Mouse (Mus musculus): ENCODE results near the gene Gle1. TPM values are rescaled to one million over a fixed set of nuclear protein-coding genes. Genes with fewer than 3 reads are reported as not detected.

Gle1 gene
- polyA plus RNA-seq, 1 experiment from 2014 or later, result 82.5 TPM

- H3K4me1 ChIP-seq, result no peaks in the 10 kb centered on the region
- H3K27ac ChIP-seq, result no peak overlapping the region
- H3K4me2 ChIP-seq, result no peak overlapping the region
- H3K36me3 ChIP-seq (ENCODE audit: poor library complexity, severe bottlenecking), result peaks cover 87% of the 10 kb centered on the region
- H3K4me3 ChIP-seq, result no peak overlapping the region
- H3K27me3 ChIP-seq, result no peaks in the 10 kb centered on the region
- no peak for ATAC-seq
- no peaks in the 10 kb centered on the region for H3K9me3 ChIP-seq (replicated peaks)
- 91% methylated on average over 11 of the region's 11 CpGs for WGBS
- no peak overlapping the region for H3K9ac ChIP-seq
Measured at GRCm38 (mm10) chr2:29917621-29918020, 17.6 kb upstream of the Gle1 start.

- no peak overlapping the region for H3K9ac ChIP-seq
- no peak overlapping the region for H3K27ac ChIP-seq
- WGBS, result 77% methylated on average over 11 of the region's 11 CpGs
- H3K27me3 ChIP-seq, result no peaks in the 10 kb centered on the region
- ATAC-seq, result no peak
- no peak overlapping the region for H3K4me2 ChIP-seq
- no peaks in the 10 kb centered on the region for H3K4me1 ChIP-seq
- peaks cover 90% of the 10 kb centered on the region for H3K36me3 ChIP-seq (ENCODE audit: poor library complexity, severe bottlenecking)
- no peaks in the 10 kb centered on the region for H3K9me3 ChIP-seq (replicated peaks)
- no peak overlapping the region for H3K4me3 ChIP-seq
Measured at GRCm38 (mm10) chr2:29922011-29922410, 13.2 kb upstream of the Gle1 start.

DNA sequence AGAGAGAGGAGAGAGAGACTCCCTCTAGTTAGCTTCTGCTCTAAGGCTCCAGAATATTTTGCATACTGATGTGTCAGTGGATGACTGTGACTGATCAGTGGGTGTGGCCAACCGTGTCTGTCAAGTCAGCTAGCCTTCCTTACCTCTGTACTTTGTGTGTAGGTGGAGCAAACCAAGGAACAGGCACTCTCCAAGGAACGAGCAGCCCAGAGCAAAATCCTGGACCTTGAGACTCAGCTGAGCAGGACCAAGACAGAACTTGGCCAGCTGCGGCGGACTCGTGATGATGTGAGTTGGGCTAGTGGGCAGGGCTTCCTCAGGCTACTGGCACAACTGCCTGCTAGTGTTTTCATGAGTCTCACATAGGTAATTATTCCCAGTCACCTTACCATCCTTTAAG lies 8.7 kb upstream of the Gle1 start:
- Histone ChIP-seq H3K27ac (no peak overlapping the region), H3K9ac (no peak overlapping the region), H3K9me3 (replicated peaks) (no peaks in the 10 kb centered on the region), H3K4me2 (no peak overlapping the region), H3K36me3 (ENCODE audit: poor library complexity, severe bottlenecking) (peaks cover 98% of the 10 kb centered on the region), H3K4me3 (no peak overlapping the region), H3K4me1 (no peaks in the 10 kb centered on the region), H3K27me3 (no peaks in the 10 kb centered on the region)
- WGBS, result 89% methylated on average over 5 of the region's 5 CpGs
- no peak for ATAC-seq

- H3K4me2 ChIP-seq, result no peak overlapping the region
- H3K9ac ChIP-seq, result peak overlapping the region; percentile 43; the same call in 1 of the 2 replicates
- WGBS, result 90% methylated on average over 10 of the region's 10 CpGs
- no peak overlapping the region for H3K4me3 ChIP-seq
- H3K27ac ChIP-seq, result no peak overlapping the region
- no peak for ATAC-seq
- no peaks in the 10 kb centered on the region for H3K27me3 ChIP-seq
- no peaks in the 10 kb centered on the region for H3K9me3 ChIP-seq (replicated peaks)
- H3K4me1 ChIP-seq, result no peaks in the 10 kb centered on the region
- peaks cover 58% of the 10 kb centered on the region for H3K36me3 ChIP-seq (ENCODE audit: poor library complexity, severe bottlenecking)
Measured at GRCm38 (mm10) chr2:29930506-29930905, 4.7 kb upstream of the Gle1 start.

GRCm38 (mm10) chr2:29931194-29931593 lies 4.0 kb upstream of the Gle1 start:
- ATAC-seq, result no peak
- WGBS, result 86% methylated on average over 6 of the region's 6 CpGs
- Histone ChIP-seq H3K4me2 (no peak overlapping the region), H3K27ac (no peak overlapping the region), H3K27me3 (no peaks in the 10 kb centered on the region), H3K9ac (no peak overlapping the region), H3K9me3 (replicated peaks) (no peaks in the 10 kb centered on the region), H3K36me3 (ENCODE audit: poor library complexity, severe bottlenecking) (peaks cover 51% of the 10 kb centered on the region), H3K4me1 (peaks cover 6% of the 10 kb centered on the region), H3K4me3 (no peak overlapping the region)

- Histone ChIP-seq H3K4me1 (peaks cover 7% of the 10 kb centered on the region), H3K27ac (no peak overlapping the region), H3K36me3 (ENCODE audit: poor library complexity, severe bottlenecking) (peaks cover 70% of the 10 kb centered on the region), H3K9me3 (replicated peaks) (no peaks in the 10 kb centered on the region), H3K9ac (no peak overlapping the region), H3K4me2 (no peak overlapping the region), H3K4me3 (no peak overlapping the region), H3K27me3 (no peaks in the 10 kb centered on the region)
- 92% methylated on average over 9 of the region's 9 CpGs for WGBS
- no peak for ATAC-seq
Measured at GRCm38 (mm10) chr2:29940073-29940472, 4.8 kb downstream of the Gle1 start.

GRCm38 (mm10) chr2:29940826-29941225 lies 5.6 kb downstream of the Gle1 start:
- no peaks in the 10 kb centered on the region for H3K27me3 ChIP-seq
- ATAC-seq, result no peak
- H3K9ac ChIP-seq, result no peak overlapping the region
- peaks cover 78% of the 10 kb centered on the region for H3K36me3 ChIP-seq (ENCODE audit: poor library complexity, severe bottlenecking)
- H3K4me3 ChIP-seq, result no peak overlapping the region
- no peaks in the 10 kb centered on the region for H3K9me3 ChIP-seq (replicated peaks)
- peaks cover 5% of the 10 kb centered on the region for H3K4me1 ChIP-seq
- no peak overlapping the region for H3K27ac ChIP-seq
- WGBS, result 90% methylated on average over 7 of the region's 7 CpGs
- H3K4me2 ChIP-seq, result no peak overlapping the region

DNA sequence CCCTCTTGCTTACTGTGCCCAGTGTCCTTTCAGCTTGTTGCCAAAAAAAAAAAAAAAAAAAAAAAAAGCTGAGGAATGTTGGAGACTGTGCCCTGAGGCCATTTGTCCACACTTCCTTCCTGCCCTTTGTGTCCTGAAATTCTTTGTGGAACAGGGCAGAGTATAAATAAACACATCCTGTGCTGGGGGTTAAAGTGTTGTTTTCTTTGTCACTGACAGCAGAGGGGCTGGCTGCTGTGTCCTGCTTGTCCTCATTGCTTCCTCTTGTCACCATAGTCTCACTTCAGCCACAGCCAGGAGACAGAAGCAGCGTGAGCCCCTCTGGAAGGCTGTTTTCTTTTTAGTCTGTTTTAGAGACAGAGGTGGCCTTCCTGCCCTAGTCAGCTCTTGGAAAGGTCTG lies 9.5 kb downstream of the Gle1 start:
- H3K4me2 ChIP-seq, result no peak overlapping the region
- H3K9ac ChIP-seq, result no peak overlapping the region
- H3K4me1 ChIP-seq, result no peaks in the 10 kb centered on the region
- ATAC-seq, result no peak
- peaks cover 96% of the 10 kb centered on the region for H3K36me3 ChIP-seq (ENCODE audit: poor library complexity, severe bottlenecking)
- H3K4me3 ChIP-seq, result no peak overlapping the region
- no peaks in the 10 kb centered on the region for H3K9me3 ChIP-seq (replicated peaks)
- H3K27ac ChIP-seq, result no peak overlapping the region
- H3K27me3 ChIP-seq, result no peaks in the 10 kb centered on the region
- 82% methylated on average over 1 of the region's 1 CpGs for WGBS

GRCm38 (mm10) chr2:29948896-29949295 lies 13.7 kb downstream of the Gle1 start:
- no peak overlapping the region for H3K4me3 ChIP-seq
- no peaks in the 10 kb centered on the region for H3K9me3 ChIP-seq (replicated peaks)
- H3K4me2 ChIP-seq, result no peak overlapping the region
- H3K27ac ChIP-seq, result no peak overlapping the region
- H3K4me1 ChIP-seq, result no peaks in the 10 kb centered on the region
- no peak for ATAC-seq
- 97% methylated on average over 5 of the region's 5 CpGs for WGBS
- H3K27me3 ChIP-seq, result no peaks in the 10 kb centered on the region
- H3K9ac ChIP-seq, result no peak overlapping the region
- H3K36me3 ChIP-seq (ENCODE audit: poor library complexity, severe bottlenecking), result peaks cover 96% of the 10 kb centered on the region

GRCm38 (mm10) chr2:29961246-29961645 lies 26.0 kb downstream of the Gle1 start:
- Histone ChIP-seq H3K27ac (no peak overlapping the region), H3K27me3 (no peaks in the 10 kb centered on the region), H3K9me3 (replicated peaks) (no peaks in the 10 kb centered on the region), H3K9ac (no peak overlapping the region), H3K4me1 (peaks cover 22% of the 10 kb centered on the region), H3K36me3 (ENCODE audit: poor library complexity, severe bottlenecking) (peaks cover 39% of the 10 kb centered on the region), H3K4me3 (no peak overlapping the region), H3K4me2 (no peak overlapping the region)
- WGBS, result 96% methylated on average over 7 of the region's 7 CpGs
- ATAC-seq, result no peak

DNA sequence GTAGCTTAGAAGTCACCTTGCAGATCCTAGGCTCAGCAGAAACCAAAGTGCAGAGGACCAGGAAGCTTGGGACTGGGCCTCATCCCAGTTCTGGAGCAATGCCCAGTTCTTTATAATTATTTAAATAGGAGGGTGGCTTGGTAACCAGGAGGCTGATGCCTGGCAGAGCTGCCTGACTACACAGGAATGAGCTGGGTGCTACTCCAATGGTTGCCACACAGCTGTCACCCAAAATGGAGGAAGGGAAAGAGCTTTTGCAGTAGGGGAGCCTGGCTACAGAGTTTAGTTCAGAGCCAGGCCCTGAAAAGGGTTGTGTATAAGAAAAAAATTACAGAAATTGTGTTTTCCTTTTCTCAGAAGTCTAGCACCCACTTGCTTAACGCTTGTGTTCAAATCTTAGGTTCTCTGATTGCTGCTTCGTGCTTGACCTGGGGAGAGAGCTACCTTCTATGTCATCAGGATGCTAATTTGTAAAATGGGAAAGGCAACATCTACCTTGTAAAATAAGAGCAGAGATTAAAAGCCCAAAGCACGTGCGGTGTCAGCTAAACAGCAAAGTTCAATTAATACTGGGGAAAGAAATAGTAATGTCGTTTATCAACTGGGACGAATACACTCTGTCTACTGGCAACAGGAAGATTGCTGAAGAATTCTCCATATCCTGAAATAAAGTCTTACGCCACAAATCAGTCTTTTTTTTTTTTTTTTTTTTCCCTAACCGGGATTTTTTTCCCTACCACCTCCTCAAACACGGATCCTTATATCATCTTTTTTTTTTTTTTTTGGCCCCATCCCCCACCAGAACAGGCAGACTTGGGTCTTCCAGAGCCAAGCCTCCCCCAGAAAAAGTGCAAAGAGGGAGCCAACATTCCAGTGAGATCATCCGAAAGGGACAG lies 29.4 kb downstream of the Gle1 start:
- Histone ChIP-seq H3K4me3 (peak overlapping the region; percentile 93), H3K27ac (peak overlapping the region; percentile 93), H3K4me1 (peaks cover 54% of the 10 kb centered on the region), H3K36me3 (ENCODE audit: poor library complexity, severe bottlenecking) (peaks cover 21% of the 10 kb centered on the region), H3K9me3 (replicated peaks) (no peaks in the 10 kb centered on the region), H3K9ac (peak overlapping the region; percentile 100), H3K4me2 (peak overlapping the region; percentile 65), H3K27me3 (no peaks in the 10 kb centered on the region)
- 15% methylated on average over 10 of the region's 10 CpGs for WGBS
- ATAC-seq, result peak; percentile 32; the same call in 1 of the 2 replicates

- peaks cover 61% of the 10 kb centered on the region for H3K4me1 ChIP-seq
- H3K27me3 ChIP-seq, result no peaks in the 10 kb centered on the region
- H3K9ac ChIP-seq, result peak within 1 kb of the TSS; percentile 100
- H3K36me3 ChIP-seq (ENCODE audit: poor library complexity, severe bottlenecking), result peaks cover 24% of the 10 kb centered on the region
- peak within 1 kb of the TSS; percentile 65 for H3K4me2 ChIP-seq
- no peaks in the 10 kb centered on the region for H3K9me3 ChIP-seq (replicated peaks)
- ATAC-seq, result peak; percentile 98
- H3K4me3 ChIP-seq, result peak within 1 kb of the TSS; percentile 93
- peak within 1 kb of the TSS; percentile 93 for H3K27ac ChIP-seq
- WGBS, result under 1% methylated on average over 80 of the region's 82 CpGs
Measured at GRCm38 (mm10) chr2:29965250-29965843, 30.1 kb downstream of the Gle1 start, which contains the start of gene Sptan1. Gene Sptan1 (plus strand): TSS chr2:29965560.
